ENCODE assay signal across 16 mouse cellular contexts in genomic region chr6:48687077-48687476, GRCm38 (mm10). TPM values are rescaled to one million over a fixed set of nuclear protein-coding genes. Genes with fewer than 3 reads are reported as not detected.
DNase-seq lines count a peak whose midpoint lies in the region; ATAC-seq and TF ChIP-seq lines count a peak whose summit lies in the region.
"Had no signal": no experiment of that assay in that cellular context is flagged by ENCODE, and none has a peak within 500 bp of the region (broad histone marks: within the 10 kb centered on the region; RNA-seq: fewer than 3 reads in every experiment).

No protein-coding gene starts in this region.

- no peak for DNase-seq in thymus, adult 2 months
- DNase-seq in thymus, postnatal 36 days = no peak
- no peak for DNase-seq in forebrain, embryonic 11.5 days (ENCODE audit: low spot score)
- DNase-seq: cerebellum, adult 2 months; heart, postnatal 14 days; lung, postnatal 14 days; thymus, postnatal 14 days had no signal

- no peak overlapping the region for H3K9ac ChIP-seq in heart, embryonic 16.5 days (ENCODE audit: low read length)
- H3K9ac ChIP-seq in heart, embryonic 11.5 days (ENCODE audit: low read depth, low read length) = no peak overlapping the region
- no peak overlapping the region for H3K9ac ChIP-seq in forebrain, embryonic 11.5 days (ENCODE audit: low read length)
- H3K9ac ChIP-seq: neural tube, embryonic 13.5 days had no signal

- no peak overlapping the region for H3K27ac ChIP-seq in heart, embryonic 16.5 days (ENCODE audit: low read length)
- no peak overlapping the region for H3K27ac ChIP-seq in heart, embryonic 11.5 days (ENCODE audit: low read depth, low read length)
- H3K27ac ChIP-seq in thymus, adult 2 months (ENCODE audit: control insufficient read depth, insufficient read depth, low read length) = peak overlapping the region; percentile 67
- no peak overlapping the region for H3K27ac ChIP-seq in forebrain, embryonic 11.5 days (ENCODE audit: low read depth, low read length)
- H3K27ac ChIP-seq: neural tube, embryonic 13.5 days had no signal

- H3K9me3 ChIP-seq in heart, embryonic 16.5 days (replicated peaks; ENCODE audit: control insufficient read depth, low read length) = no peaks in the 10 kb centered on the region
- no peaks in the 10 kb centered on the region for H3K9me3 ChIP-seq in heart, embryonic 11.5 days (replicated peaks; ENCODE audit: control insufficient read depth, low read length)
- no peaks in the 10 kb centered on the region for H3K9me3 ChIP-seq in forebrain, embryonic 11.5 days (ENCODE audit: control insufficient read depth, low read length)
- H3K9me3 ChIP-seq: neural tube, embryonic 13.5 days had no signal

- WGBS in heart, embryonic 16.5 days = 50% methylated on average over 2 of the region's 2 CpGs
- WGBS in heart, embryonic 11.5 days (ENCODE audit: insufficient replicate concordance) = 57% methylated on average over 2 of the region's 2 CpGs
- WGBS in thymus, adult 2 months = 44% methylated on average over 2 of the region's 2 CpGs
- WGBS in forebrain, embryonic 11.5 days = 70% methylated on average over 2 of the region's 2 CpGs

- ATAC-seq in heart, embryonic 16.5 days (replicated peaks; ENCODE audit: extremely low read depth, insufficient read depth, low FRiP score) = no peak
- ATAC-seq in heart, embryonic 11.5 days (replicated peaks; ENCODE audit: insufficient number of reproducible peaks, low FRiP score, low TSS enrichment) = no peak
- peak; percentile 60 to 62 for ATAC-seq in hematopoietic stem cell, adult 5-6 weeks (replicated peaks in 1 of 2; ENCODE audit: insufficient read depth in 1 of 2, low FRiP score in 2 of 2, low TSS enrichment in 1 of 2, low read depth in 1 of 2, poor library complexity in 2 of 2, severe bottlenecking in 2 of 2)
- no peak for ATAC-seq in frontal cortex, adult (ENCODE audit: low TSS enrichment)
- no peak for ATAC-seq in forebrain, embryonic 11.5 days (replicated peaks; ENCODE audit: low FRiP score)
- ATAC-seq: midbrain, embryonic 16.5 days had no signal

- H3K4me2 ChIP-seq in heart, embryonic 16.5 days (ENCODE audit: low read depth, low read length) = peak overlapping the region; percentile 7; the same call in 1 of the 2 replicates
- no peak overlapping the region for H3K4me2 ChIP-seq in heart, embryonic 11.5 days
- H3K4me2 ChIP-seq in forebrain, embryonic 11.5 days (ENCODE audit: low read depth, low read length, severe bottlenecking) = no peak overlapping the region
- H3K4me2 ChIP-seq: neural tube, embryonic 13.5 days had no signal

- H3K27me3 ChIP-seq in heart, embryonic 16.5 days (ENCODE audit: control insufficient read depth, insufficient read depth, low read length) = no peaks in the 10 kb centered on the region
- H3K27me3 ChIP-seq in heart, embryonic 11.5 days (ENCODE audit: control insufficient read depth, insufficient read depth, low read length) = no peaks in the 10 kb centered on the region
- no peaks in the 10 kb centered on the region for H3K27me3 ChIP-seq in thymus, adult 2 months (ENCODE audit: control insufficient read depth, insufficient read depth, low read length)
- no peaks in the 10 kb centered on the region for H3K27me3 ChIP-seq in forebrain, embryonic 11.5 days (ENCODE audit: control insufficient read depth, insufficient read depth, low read length)
- H3K27me3 ChIP-seq: neural tube, embryonic 13.5 days had no signal

- H3K36me3 ChIP-seq in heart, embryonic 16.5 days (ENCODE audit: control insufficient read depth, insufficient read depth) = no peaks in the 10 kb centered on the region
- no peaks in the 10 kb centered on the region for H3K36me3 ChIP-seq in heart, embryonic 11.5 days (ENCODE audit: control insufficient read depth, insufficient read depth, low read length)
- H3K36me3 ChIP-seq in thymus, adult 2 months (ENCODE audit: control insufficient read depth, insufficient read depth, low read length) = no peaks in the 10 kb centered on the region; the same call in 1 of the 2 replicates
- H3K36me3 ChIP-seq in forebrain, embryonic 11.5 days (ENCODE audit: control insufficient read depth, insufficient read depth, low read length) = no peaks in the 10 kb centered on the region
- H3K36me3 ChIP-seq: neural tube, embryonic 13.5 days had no signal

- H3K4me1 ChIP-seq in heart, embryonic 16.5 days (ENCODE audit: control insufficient read depth, insufficient read depth, low read length) = no peaks in the 10 kb centered on the region
- no peaks in the 10 kb centered on the region for H3K4me1 ChIP-seq in heart, embryonic 11.5 days (ENCODE audit: control insufficient read depth, insufficient read depth, low read length)
- H3K4me1 ChIP-seq in thymus, adult 2 months (replicated peaks; ENCODE audit: control insufficient read depth, insufficient read depth, low read length) = peaks cover 26% of the 10 kb centered on the region
- no peaks in the 10 kb centered on the region for H3K4me1 ChIP-seq in forebrain, embryonic 11.5 days (replicated peaks; ENCODE audit: control insufficient read depth, insufficient read depth, low read length)
- H3K4me1 ChIP-seq: neural tube, embryonic 13.5 days had no signal

- no peak for TF ChIP-seq POLR2A in thymus, adult 2 months (IDR thresholded peaks at IDR 0.05; ENCODE audit: control insufficient read depth, extremely low read depth, insufficient read depth, low read length, poor library complexity)

- TF ChIP-seq CTCF in thymus, adult 2 months (IDR thresholded peaks at IDR 0.05; ENCODE audit: borderline replicate concordance, control insufficient read depth, extremely low read depth, insufficient read depth, low read length, poor library complexity) = no peak

- no peak overlapping the region for H3K4me3 ChIP-seq in heart, embryonic 16.5 days (ENCODE audit: low read length)
- no peak overlapping the region for H3K4me3 ChIP-seq in heart, embryonic 11.5 days (ENCODE audit: low read depth, low read length)
- H3K4me3 ChIP-seq in thymus, adult 2 months (ENCODE audit: control insufficient read depth, insufficient read depth, low read length) = peak overlapping the region; percentile 39
- no peak overlapping the region for H3K4me3 ChIP-seq in forebrain, embryonic 11.5 days (ENCODE audit: low read depth, low read length)
- H3K4me3 ChIP-seq: neural tube, embryonic 13.5 days had no signal

RNA-seq across cellular contexts. Expression of gene Gimap4, which starts 2.7 kb away (rescaled TPM):
- polyA plus RNA-seq in heart, embryonic 16.5 days (2015; fragmentation: Nextera tagmentation; extraction: Ambion mirVana) = 35.8 and 37.0 TPM in 2 replicates
- polyA plus RNA-seq in heart, embryonic 11.5 days (2014; fragmentation: Nextera tagmentation; extraction: Ambion mirVana) = 8.6 and 10.0 TPM in 2 replicates
- polyA plus RNA-seq in thymus, adult 2 months (2012; rRNA removed) = 43.0 and 64.0 TPM in 2 replicates
- 30.6 and 35.7 TPM in 2 replicates for total RNA-seq in hematopoietic stem cell, adult 5-6 weeks (2017)
- 4.3 and 4.5 TPM in 2 replicates for polyA plus RNA-seq in forebrain, embryonic 11.5 days (2014; fragmentation: Nextera tagmentation; extraction: Ambion mirVana)

RNA-seq across cellular contexts. Expression of gene Gimap9, which starts 11.1 kb away (rescaled TPM):
- polyA plus RNA-seq in heart, embryonic 16.5 days (2015; fragmentation: Nextera tagmentation; extraction: Ambion mirVana) = 8.6 and 17.5 TPM in 2 replicates
- 8.8 and 10.6 TPM in 2 replicates for polyA plus RNA-seq in heart, embryonic 11.5 days (2014; fragmentation: Nextera tagmentation; extraction: Ambion mirVana)
- 42.5 and 49.6 TPM in 2 replicates for polyA plus RNA-seq in thymus, adult 2 months (2012; rRNA removed)
- total RNA-seq in hematopoietic stem cell, adult 5-6 weeks (2017) = 83.6 and 95.8 TPM in 2 replicates
- 3.1 and 3.3 TPM in 2 replicates for polyA plus RNA-seq in forebrain, embryonic 11.5 days (2014; fragmentation: Nextera tagmentation; extraction: Ambion mirVana)

RNA-seq across cellular contexts. Expression of gene Gimap6, which starts 20.9 kb away (rescaled TPM):
- polyA plus RNA-seq in heart, embryonic 16.5 days (2015; fragmentation: Nextera tagmentation; extraction: Ambion mirVana) = 42.5 and 46.8 TPM in 2 replicates
- polyA plus RNA-seq in heart, embryonic 11.5 days (2014; fragmentation: Nextera tagmentation; extraction: Ambion mirVana) = 30.5 and 30.6 TPM in 2 replicates
- 72.9 and 82.4 TPM in 2 replicates for polyA plus RNA-seq in thymus, adult 2 months (2012; rRNA removed)
- 416 and 544 TPM in 2 replicates for total RNA-seq in hematopoietic stem cell, adult 5-6 weeks (2017)
- polyA plus RNA-seq in forebrain, embryonic 11.5 days (2014; fragmentation: Nextera tagmentation; extraction: Ambion mirVana) = 7.1 and 8.7 TPM in 2 replicates

RNA-seq across cellular contexts. Expression of gene Gm28053, which starts 31.3 kb away (rescaled TPM):
- polyA plus RNA-seq in heart, embryonic 16.5 days (2015; fragmentation: Nextera tagmentation; extraction: Ambion mirVana) = 2.3 and 5.2 TPM in 2 replicates
- polyA plus RNA-seq in heart, embryonic 11.5 days (2014; fragmentation: Nextera tagmentation; extraction: Ambion mirVana) = 2.6 and 4.8 TPM in 2 replicates
- polyA plus RNA-seq in thymus, adult 2 months (2012; rRNA removed) = 0.36 and 0.88 TPM in 2 replicates
- 100 and 477 TPM in 2 replicates for total RNA-seq in hematopoietic stem cell, adult 5-6 weeks (2017)
- polyA plus RNA-seq in forebrain, embryonic 11.5 days (2014; fragmentation: Nextera tagmentation; extraction: Ambion mirVana) = 0.94 TPM in 1 of 2 replicates, not detected in the other
- total RNA-seq: ES-E14 had no signal

RNA-seq across cellular contexts. Expression of gene Gimap7, which starts 31.3 kb away (rescaled TPM):
- polyA plus RNA-seq in heart, embryonic 16.5 days (2015; fragmentation: Nextera tagmentation; extraction: Ambion mirVana) = 0.43 TPM in 1 of 2 replicates, not detected in the other
- not detected in 2 replicates for polyA plus RNA-seq in heart, embryonic 11.5 days (2014; fragmentation: Nextera tagmentation; extraction: Ambion mirVana)
- polyA plus RNA-seq in thymus, adult 2 months (2012; rRNA removed) = 3.8 and 6.3 TPM in 2 replicates
- 11.0 and 25.5 TPM in 2 replicates for total RNA-seq in hematopoietic stem cell, adult 5-6 weeks (2017)
- not detected in 2 replicates for polyA plus RNA-seq in forebrain, embryonic 11.5 days (2014; fragmentation: Nextera tagmentation; extraction: Ambion mirVana)
- total RNA-seq: ES-E14; left cerebral cortex, adult 18-20 months had no signal
- polyA plus RNA-seq: cerebellum, adult 2 months; limb, embryonic 14.5 days; midbrain, embryonic 16.5 days; neural tube, embryonic 13.5 days had no signal

Comparison
In these comparisons a context has a peak if more than half of its experiments do, and no peak if none do; other contexts are left out.
1. ATAC-seq: peak in hematopoietic stem cell, adult 5-6 weeks (2 of 2); none in heart, embryonic 16.5 days (single experiment), heart, embryonic 11.5 days (single experiment), frontal cortex, adult (single experiment) and forebrain, embryonic 11.5 days (single experiment).